Mouse (Mus musculus): ENCODE results near the gene Tbx21. TPM values are rescaled to one million over a fixed set of nuclear protein-coding genes. Genes with fewer than 3 reads are reported as not detected.

Tbx21 gene
- polyA plus RNA-seq, 1 experiment, result 1.9 TPM

DNA sequence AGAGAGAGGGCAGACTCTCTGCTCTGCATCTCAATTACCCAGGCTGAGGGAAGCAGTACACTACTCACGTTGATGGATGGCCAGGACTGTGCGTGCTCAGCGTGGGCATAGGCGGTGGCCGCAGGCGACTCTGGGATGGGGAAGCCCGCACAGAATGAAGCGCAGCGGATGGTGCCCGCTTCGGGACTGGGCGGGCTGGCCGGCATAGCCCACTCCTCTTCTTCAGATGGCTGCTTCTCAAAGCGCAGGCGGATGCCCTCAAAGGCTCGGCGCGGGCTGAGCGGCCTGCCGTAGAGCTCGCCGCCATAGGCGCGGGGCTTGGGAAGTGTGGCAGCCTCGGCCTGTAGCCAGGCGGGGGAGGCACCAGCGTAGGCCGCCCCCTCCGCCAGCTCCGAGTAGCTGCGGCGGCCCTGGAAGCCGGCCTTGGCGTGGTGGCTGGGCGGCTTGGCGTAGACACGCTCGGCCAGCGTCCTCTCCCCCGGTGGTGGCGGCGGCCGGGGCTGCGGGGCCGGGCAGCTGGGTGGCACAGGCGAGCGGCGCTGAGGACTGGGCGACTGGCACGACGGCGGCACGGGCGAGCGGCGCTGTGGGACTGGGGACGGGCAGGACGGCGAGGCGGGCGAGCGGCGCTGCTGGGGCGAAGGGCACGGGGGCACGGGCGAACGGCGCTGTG lies 23.6 kb upstream of the Tbx21 start:
- Histone ChIP-seq H3K4me1 (ENCODE audit: control insufficient read depth, insufficient read depth, low read length) (peaks cover 3% of the 10 kb centered on the region; the same call in 1 of the 2 replicates), H3K4me3 (replicated peaks; ENCODE audit: extremely low read depth, low read depth, low read length) (no peak overlapping the region)
- 66% methylated on average over 69 of the region's 69 CpGs for WGBS
- DNase-seq, result no peak
- no peak for TF ChIP-seq POLR2A (IDR thresholded peaks at IDR 0.05; ENCODE audit: borderline replicate concordance, extremely low read depth, low read depth, low read length)
- no peak for TF ChIP-seq CTCF (IDR thresholded peaks at IDR 0.05; ENCODE audit: insufficient read depth, low read length)

DNA sequence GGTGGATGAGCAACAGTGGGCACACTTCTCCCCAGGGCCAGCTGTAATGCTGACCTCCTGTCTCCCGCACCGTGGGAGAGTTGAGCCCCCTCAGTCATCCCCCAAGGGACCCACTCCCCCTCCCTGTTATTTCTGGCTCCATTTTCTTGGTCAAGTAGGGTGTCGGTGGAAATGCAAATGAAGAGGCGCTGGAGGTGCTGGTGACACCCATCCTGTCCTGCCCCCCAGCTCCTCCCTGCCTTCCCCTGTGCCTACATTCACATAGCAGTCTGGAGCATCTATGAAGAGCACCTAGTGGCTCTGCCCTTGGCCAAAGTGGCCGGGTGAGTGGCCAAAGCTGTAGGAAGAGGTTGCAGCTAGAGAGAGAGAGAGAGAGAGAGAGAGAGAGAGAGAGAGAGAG lies 18.1 kb upstream of the Tbx21 start:
- Histone ChIP-seq H3K4me1 (ENCODE audit: control insufficient read depth, insufficient read depth, low read length) (no peaks in the 10 kb centered on the region), H3K4me3 (replicated peaks; ENCODE audit: extremely low read depth, low read depth, low read length) (no peak overlapping the region)
- WGBS, result 43% methylated on average over 5 of the region's 5 CpGs
- DNase-seq, result no peak
- TF ChIP-seq POLR2A (IDR thresholded peaks at IDR 0.05; ENCODE audit: borderline replicate concordance, extremely low read depth, low read depth, low read length) (no peak), CTCF (IDR thresholded peaks at IDR 0.05; ENCODE audit: insufficient read depth, low read length) (no peak)

DNA sequence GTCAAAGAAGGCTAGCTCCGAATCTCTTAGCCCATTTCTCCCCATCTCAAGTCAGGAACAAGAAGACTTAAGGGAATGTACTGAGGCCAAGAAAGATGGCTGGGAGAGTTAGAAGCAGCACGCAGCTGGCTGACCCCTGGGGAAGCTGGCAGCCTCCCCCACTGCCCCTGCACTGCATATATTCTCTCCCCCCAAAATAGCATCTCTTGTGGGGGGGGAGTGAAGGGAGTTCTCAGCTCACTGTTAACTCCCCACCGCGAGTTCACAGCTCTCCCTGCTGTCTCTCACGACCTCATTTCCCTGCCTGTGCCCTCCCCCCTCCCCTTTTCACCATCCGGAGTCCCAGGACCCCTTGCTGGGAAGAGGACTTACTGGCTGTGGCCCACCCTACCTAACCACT lies 17.1 kb upstream of the Tbx21 start:
- Histone ChIP-seq H3K4me3 (replicated peaks; ENCODE audit: extremely low read depth, low read depth, low read length) (no peak overlapping the region), H3K4me1 (ENCODE audit: control insufficient read depth, insufficient read depth, low read length) (no peaks in the 10 kb centered on the region)
- no peak for TF ChIP-seq POLR2A (IDR thresholded peaks at IDR 0.05; ENCODE audit: borderline replicate concordance, extremely low read depth, low read depth, low read length)
- no peak for DNase-seq
- WGBS, result 24% methylated on average over 6 of the region's 6 CpGs

DNA sequence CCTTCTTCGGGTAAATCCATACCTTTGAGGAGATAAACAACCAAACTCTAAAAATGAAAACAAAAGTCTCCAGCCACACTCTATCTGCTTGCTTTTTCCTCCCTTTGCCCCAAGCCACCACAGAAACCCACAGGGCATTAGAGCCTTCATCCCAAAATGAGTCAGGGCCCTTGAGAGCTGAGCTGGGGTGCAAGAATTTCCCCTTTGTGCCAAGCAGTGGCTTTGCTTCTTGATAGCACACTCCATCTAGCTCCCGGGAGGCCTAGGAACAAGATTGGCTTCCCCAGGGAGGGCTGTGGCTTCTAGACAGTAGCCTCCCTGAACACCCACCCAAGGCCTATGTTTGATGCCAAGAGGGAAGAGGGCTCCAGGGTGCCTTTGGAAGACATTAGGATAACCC lies 16.6 kb upstream of the Tbx21 start:
- no peak for TF ChIP-seq CTCF (IDR thresholded peaks at IDR 0.05; ENCODE audit: insufficient read depth, low read length)
- TF ChIP-seq POLR2A (IDR thresholded peaks at IDR 0.05; ENCODE audit: borderline replicate concordance, extremely low read depth, low read depth, low read length), result no peak
- no peaks in the 10 kb centered on the region for H3K4me1 ChIP-seq (ENCODE audit: control insufficient read depth, insufficient read depth, low read length)
- no peak for DNase-seq
- WGBS, result 58% methylated on average over 2 of the region's 2 CpGs
- H3K4me3 ChIP-seq (replicated peaks; ENCODE audit: extremely low read depth, low read depth, low read length), result no peak overlapping the region

DNA sequence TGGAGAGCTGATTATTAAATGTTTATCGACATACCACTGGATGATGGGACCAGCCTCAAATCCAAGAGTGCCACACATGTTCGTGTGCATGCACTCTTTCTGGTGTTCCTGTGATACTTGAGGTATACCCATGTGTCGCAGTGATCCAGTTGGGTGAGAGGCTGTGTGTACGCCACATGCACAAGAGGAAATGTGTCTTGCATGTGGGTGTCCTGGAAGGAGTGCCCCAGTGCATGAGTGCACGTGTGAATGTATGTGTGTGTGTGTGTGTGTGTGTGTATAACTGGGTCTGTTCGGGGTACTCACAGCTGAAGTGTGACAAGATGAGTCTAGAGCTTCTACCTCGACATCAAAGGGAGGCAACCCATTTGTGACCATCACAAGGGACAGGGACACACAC lies 15.2 kb upstream of the Tbx21 start:
- DNase-seq, result no peak
- WGBS, result 70% methylated on average over 7 of the region's 7 CpGs
- TF ChIP-seq POLR2A (IDR thresholded peaks at IDR 0.05; ENCODE audit: borderline replicate concordance, extremely low read depth, low read depth, low read length), result no peak
- TF ChIP-seq CTCF (IDR thresholded peaks at IDR 0.05; ENCODE audit: insufficient read depth, low read length), result no peak
- no peak overlapping the region for H3K4me3 ChIP-seq (replicated peaks; ENCODE audit: extremely low read depth, low read depth, low read length)
- H3K4me1 ChIP-seq (ENCODE audit: control insufficient read depth, insufficient read depth, low read length), result no peaks in the 10 kb centered on the region

DNA sequence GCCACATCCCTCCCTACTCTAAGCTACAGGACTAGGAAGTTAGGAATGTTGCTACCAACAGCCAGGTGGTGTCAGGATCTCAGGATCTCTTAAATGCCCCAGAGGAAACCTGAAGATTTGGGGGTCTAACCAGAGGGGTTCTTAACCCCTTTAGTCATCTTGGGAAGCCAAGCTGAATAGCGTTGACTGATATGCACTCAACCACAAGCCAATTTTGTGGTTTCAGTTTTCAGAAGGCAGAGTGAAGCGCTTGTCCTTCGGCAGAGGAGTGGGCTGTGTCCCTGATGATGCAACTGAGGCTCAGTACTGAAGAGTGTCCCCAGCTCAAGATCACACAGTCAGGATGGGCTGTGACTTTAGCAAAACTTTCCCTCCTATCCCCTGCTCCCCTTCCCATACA lies 13.8 kb upstream of the Tbx21 start:
- Histone ChIP-seq H3K4me1 (ENCODE audit: control insufficient read depth, insufficient read depth, low read length) (no peaks in the 10 kb centered on the region), H3K4me3 (replicated peaks; ENCODE audit: extremely low read depth, low read depth, low read length) (no peak overlapping the region)
- TF ChIP-seq CTCF (IDR thresholded peaks at IDR 0.05; ENCODE audit: insufficient read depth, low read length), result no peak
- TF ChIP-seq POLR2A (IDR thresholded peaks at IDR 0.05; ENCODE audit: borderline replicate concordance, extremely low read depth, low read depth, low read length), result no peak
- DNase-seq, result no peak
- WGBS, result 69% methylated on average over 3 of the region's 3 CpGs

DNA sequence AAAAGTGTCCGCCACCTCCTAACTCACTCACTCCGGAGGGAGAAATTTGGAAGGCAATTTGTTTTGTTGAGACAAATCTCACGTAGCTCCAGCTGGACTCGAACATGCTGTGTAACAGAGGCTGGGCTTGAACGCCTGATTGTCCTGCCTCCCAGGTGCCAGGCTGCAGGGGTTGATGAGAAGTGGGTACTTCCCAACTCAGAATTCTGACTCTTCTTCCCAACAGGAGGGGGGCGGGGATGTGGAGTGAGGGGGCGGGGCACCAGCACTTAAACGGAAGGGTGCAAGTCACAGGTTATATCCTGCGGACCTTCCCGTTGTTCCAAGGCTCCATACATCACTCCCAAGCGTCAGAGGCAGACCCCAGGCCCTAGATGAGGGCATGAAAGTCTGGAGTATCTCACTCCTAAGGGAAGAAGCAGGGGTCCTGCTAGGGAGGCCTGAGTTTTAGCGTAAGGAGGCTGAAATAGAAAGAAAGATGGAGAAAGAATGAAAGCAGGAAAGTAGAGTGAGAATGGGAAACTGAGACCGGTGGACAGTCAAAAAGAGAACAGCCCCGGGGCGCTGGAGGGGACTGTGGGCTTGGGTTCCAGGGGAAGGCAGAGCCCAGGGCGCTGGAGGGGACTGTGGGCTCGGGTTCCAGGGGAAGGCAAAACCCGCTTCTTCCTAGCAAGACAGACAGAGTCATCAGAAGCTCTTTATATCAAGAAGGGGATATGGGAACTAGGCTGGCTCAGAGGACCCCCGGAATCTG lies 12.5 kb upstream of the Tbx21 start:
- 31% methylated on average over 19 of the region's 19 CpGs for WGBS
- Histone ChIP-seq H3K4me1 (ENCODE audit: control insufficient read depth, insufficient read depth, low read length) (no peaks in the 10 kb centered on the region), H3K4me3 (replicated peaks; ENCODE audit: extremely low read depth, low read depth, low read length) (peak overlapping the region; percentile 55)
- TF ChIP-seq CTCF (IDR thresholded peaks at IDR 0.05; ENCODE audit: insufficient read depth, low read length), result no peak
- TF ChIP-seq POLR2A (IDR thresholded peaks at IDR 0.05; ENCODE audit: borderline replicate concordance, extremely low read depth, low read depth, low read length), result no peak
- DNase-seq, result no peak

DNA sequence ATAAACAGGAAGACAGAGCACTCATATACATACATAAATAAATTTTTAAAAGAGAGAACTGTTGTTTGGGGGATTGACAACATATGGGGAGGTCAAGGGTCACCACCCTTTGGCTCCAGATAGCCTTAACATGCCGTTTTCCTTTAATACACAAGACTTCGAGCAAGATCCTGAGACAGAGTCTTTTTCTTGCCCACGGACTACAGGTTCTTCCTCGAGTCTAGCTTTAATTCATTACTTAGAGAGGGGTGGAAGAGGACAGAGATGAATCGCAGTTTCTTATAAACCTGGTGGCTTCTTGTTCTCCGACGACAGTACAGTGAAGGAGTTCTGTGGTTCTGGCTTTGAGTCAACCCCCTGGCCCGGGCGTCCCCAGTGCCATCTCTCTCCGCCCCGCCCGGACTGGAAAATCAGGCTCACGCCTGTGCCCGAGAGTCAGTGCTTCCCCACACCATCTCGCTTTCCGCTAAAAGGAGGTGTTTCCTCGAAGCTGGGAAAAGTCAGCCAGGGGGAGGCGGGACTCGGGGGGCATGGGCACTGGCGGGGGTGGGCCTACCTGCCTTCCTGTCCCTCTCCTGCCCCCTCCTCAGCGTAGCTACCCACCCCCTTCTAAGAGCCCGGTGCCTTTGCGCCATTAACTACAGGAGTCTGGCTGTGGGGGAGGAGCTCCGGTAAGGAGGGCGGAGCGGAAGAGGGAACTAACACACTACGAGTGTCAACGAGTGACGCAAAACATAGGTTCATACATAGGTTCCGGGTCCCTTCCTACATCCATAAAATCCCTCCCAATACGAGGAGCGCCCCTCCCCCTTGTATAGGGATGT lies 11.7 kb upstream of the Tbx21 start:
- Histone ChIP-seq H3K4me1 (ENCODE audit: control insufficient read depth, insufficient read depth, low read length) (no peaks in the 10 kb centered on the region), H3K4me3 (replicated peaks; ENCODE audit: extremely low read depth, low read depth, low read length) (peak overlapping the region; percentile 55)
- peak; percentile 71 for DNase-seq
- WGBS, result 2% methylated on average over 32 of the region's 32 CpGs
- TF ChIP-seq CTCF (IDR thresholded peaks at IDR 0.05; ENCODE audit: insufficient read depth, low read length), result no peak
- TF ChIP-seq POLR2A (IDR thresholded peaks at IDR 0.05; ENCODE audit: borderline replicate concordance, extremely low read depth, low read depth, low read length), result peak; percentile 28; the same call in 1 of the 2 replicates

DNA sequence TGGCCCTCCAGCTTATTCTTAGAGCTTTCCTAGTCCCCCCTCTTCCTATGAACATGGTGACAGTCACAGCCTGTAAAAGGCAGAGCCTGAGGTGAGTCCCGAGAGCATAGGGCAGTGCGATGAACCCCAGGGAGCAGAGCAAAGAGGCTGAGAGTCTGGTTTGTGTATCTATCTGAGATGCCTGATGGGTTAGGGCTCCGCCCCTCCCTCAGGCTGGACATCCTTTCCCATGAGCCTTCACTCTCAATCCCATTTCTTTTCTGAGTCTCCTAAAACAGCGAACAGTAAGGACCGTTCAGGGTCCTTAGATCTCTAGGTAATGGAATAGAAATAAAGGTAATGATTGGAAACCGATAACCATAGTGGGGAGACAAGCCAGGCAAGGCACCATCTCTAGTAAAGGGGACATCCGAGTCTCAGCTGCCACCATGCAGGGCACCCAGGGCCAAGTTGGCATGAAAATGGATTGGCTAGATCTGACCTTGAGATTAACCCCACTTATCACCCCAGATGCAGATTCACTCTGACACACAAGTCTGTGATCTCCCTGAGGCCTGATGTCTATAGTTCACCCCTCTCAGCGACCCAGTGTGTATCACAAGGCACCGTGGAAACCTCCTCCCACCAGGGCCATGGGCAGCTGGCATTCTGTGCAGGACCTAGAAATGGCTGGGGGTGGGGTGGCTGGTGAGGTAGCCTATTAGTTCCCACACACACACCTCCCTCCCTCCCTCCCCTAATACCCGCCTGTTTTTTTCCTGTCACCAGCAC lies 9.3 kb upstream of the Tbx21 start:
- 69% methylated on average over 10 of the region's 10 CpGs for WGBS
- TF ChIP-seq POLR2A (IDR thresholded peaks at IDR 0.05; ENCODE audit: borderline replicate concordance, extremely low read depth, low read depth, low read length), result no peak
- no peak for TF ChIP-seq CTCF (IDR thresholded peaks at IDR 0.05; ENCODE audit: insufficient read depth, low read length)
- DNase-seq, result no peak
- no peak overlapping the region for H3K4me3 ChIP-seq (replicated peaks; ENCODE audit: extremely low read depth, low read depth, low read length)
- no peaks in the 10 kb centered on the region for H3K4me1 ChIP-seq (ENCODE audit: control insufficient read depth, insufficient read depth, low read length)
